Mouse (Mus musculus) embryonic fibroblast, embryonic 13.5 days (primary cell): Measurements from ENCODE around the gene Gapvd1. TPM values are rescaled to one million over a fixed set of nuclear protein-coding genes. Genes with fewer than 3 reads are reported as not detected.

Experiments
- H3K27ac ChIP-seq: 2 replicates; pipeline ENCODE4 v1.5.1; 2012; ENCODE audit warnings: low read length, control low read depth, inconsistent platforms; ENCODE audit not compliant: insufficient read depth
- H3K4me1 ChIP-seq: 2 replicates; pipeline ENCODE4 v1.6.1; 2011; ENCODE audit warnings: low read length; ENCODE audit not compliant: control insufficient read depth, insufficient read depth
- H3K4me3 ChIP-seq: 2 replicates; pipeline ENCODE4 v1.5.1; 2011; ENCODE audit warnings: mild to moderate bottlenecking, control low read depth, low read length; ENCODE audit not compliant: insufficient read depth
- CTCF ChIP-seq: IDR thresholded peaks from 2 replicates; pipeline ENCODE4 v1.5.1; 2011; ENCODE audit warnings: mild to moderate bottlenecking, control low read depth, low read length, moderate library complexity, borderline replicate concordance; ENCODE audit not compliant: insufficient read depth
- POLR2A ChIP-seq: IDR thresholded peaks from 2 replicates; pipeline ENCODE4 v1.6.1; 2011; ENCODE audit warnings: low read depth, mild to moderate bottlenecking, control low read depth, low read length, moderate library complexity
- polyA plus RNA-seq: library from polyadenylated mRNA; stranded (reverse); fragments of >200 nt; gene quantifications from 2 replicates; pipeline ENCODE4 v1.2.4, GENCODE M21; 2011; ENCODE audit warnings: low read depth; ENCODE audit not compliant: missing spikeins, insufficient read length

Gapvd1 gene
- polyA plus RNA-seq, 1 experiment = 75.1 TPM

- H3K4me1 ChIP-seq = no peaks in the 10 kb centered on the region
- no peak overlapping the region for H3K27ac ChIP-seq
- TF ChIP-seq POLR2A (no peak), CTCF (no peak)
- H3K4me3 ChIP-seq = no peak overlapping the region
These were observed 119.5 kb downstream of the Gapvd1 start for GRCm38 (mm10) chr2:34635249-34636165.

GRCm38 (mm10) chr2:34632051-34632450 lies 123.0 kb downstream of the Gapvd1 start:
- no peak overlapping the region for H3K4me3 ChIP-seq
- H3K27ac ChIP-seq = no peak overlapping the region
- H3K4me1 ChIP-seq = peaks cover 9% of the 10 kb centered on the region
- TF ChIP-seq POLR2A (no peak), CTCF (no peak)

GRCm38 (mm10) chr2:34630445-34630844 lies 124.6 kb downstream of the Gapvd1 start:
- Histone ChIP-seq H3K4me3 (no peak overlapping the region), H3K27ac (no peak overlapping the region), H3K4me1 (peaks cover 9% of the 10 kb centered on the region)
- TF ChIP-seq CTCF = no peak

GRCm38 (mm10) chr2:34629758-34630157 lies 125.3 kb downstream of the Gapvd1 start:
- Histone ChIP-seq H3K27ac (no peak overlapping the region), H3K4me3 (no peak overlapping the region), H3K4me1 (peaks cover 9% of the 10 kb centered on the region)
- TF ChIP-seq CTCF (no peak), POLR2A (no peak)

GRCm38 (mm10) chr2:34628903-34629540 lies 126.0 kb downstream of the Gapvd1 start:
- Histone ChIP-seq H3K27ac (no peak overlapping the region), H3K4me3 (no peak overlapping the region), H3K4me1 (peaks cover 9% of the 10 kb centered on the region)
- TF ChIP-seq POLR2A (no peak), CTCF (no peak)

- peaks cover 9% of the 10 kb centered on the region for H3K4me1 ChIP-seq
- TF ChIP-seq CTCF (no peak), POLR2A (no peak)
- peak overlapping the region; percentile 55 for H3K27ac ChIP-seq
- no peak overlapping the region for H3K4me3 ChIP-seq
These were observed 127.5 kb downstream of the Gapvd1 start for GRCm38 (mm10) chr2:34627328-34628226.

Other genes with a start within 250 kb of the Gapvd1 start
- gene Hspa5, start 16.7 kb upstream of the Gapvd1 start, polyA plus RNA-seq = 977 and 1,088 TPM in 2 replicates
- gene Rabepk, start 44.7 kb upstream of the Gapvd1 start, polyA plus RNA-seq = 40.7 and 41.3 TPM in 2 replicates
- gene Fbxw2, start 71.1 kb upstream of the Gapvd1 start, polyA plus RNA-seq = 65.6 and 73.5 TPM in 2 replicates
- not detected in 2 replicates for gene Gm34653, start 77.8 kb upstream of the Gapvd1 start, polyA plus RNA-seq
- gene Cutal, start 119.2 kb upstream of the Gapvd1 start, polyA plus RNA-seq = 0.32 TPM in 1 of 2 replicates, not detected in the other
- gene Psmd5, start 119.7 kb upstream of the Gapvd1 start, polyA plus RNA-seq = 65.7 and 67.6 TPM in 2 replicates
- gene Phf19, start 158.8 kb upstream of the Gapvd1 start, polyA plus RNA-seq = 5.9 and 7.6 TPM in 2 replicates
- 2.0 and 2.3 TPM in 2 replicates for gene Traf1, start 206.5 kb upstream of the Gapvd1 start, polyA plus RNA-seq